Mouse (Mus musculus) small intestine, adult 2 months (tissue): ENCODE results near the gene Esp1. TPM values are rescaled to one million over a fixed set of nuclear protein-coding genes. Genes with fewer than 3 reads are reported as not detected.
"Not testable (repeated sequence)": the region's sequence is repeated elsewhere in the genome, so short reads cannot be mapped to it uniquely, and the experiment has no call there.

Source experiments
- H3K27ac ChIP-seq: fragments of 200-500 bp; 2 replicates; pipeline ENCODE4 v1.5.1; 2012; ENCODE audit warnings: low read depth, low read length, control low read depth, inconsistent platforms; ENCODE audit not compliant: insufficient read depth
- H3K27me3 ChIP-seq: fragments of 200-500 bp; 2 replicates; pipeline ENCODE4 v1.6.1; 2012; ENCODE audit warnings: mild to moderate bottlenecking, moderate library complexity, low read length, inconsistent platforms; ENCODE audit not compliant: control insufficient read depth, insufficient read depth
- H3K36me3 ChIP-seq: fragments of 200-500 bp; 2 replicates; pipeline ENCODE4 v1.6.1; 2012; ENCODE audit warnings: mild to moderate bottlenecking, low read length, control low read depth, inconsistent platforms; ENCODE audit not compliant: control insufficient read depth, insufficient read depth
- H3K4me1 ChIP-seq: fragments of 200-500 bp; 2 replicates; pipeline ENCODE4 v1.6.1; 2012; ENCODE audit warnings: low read length, inconsistent platforms, mixed read lengths; ENCODE audit not compliant: control insufficient read depth, insufficient read depth, insufficient read length
- H3K4me3 ChIP-seq: fragments of 200-500 bp; 2 replicates; pipeline ENCODE4 v1.5.1; 2012; ENCODE audit warnings: low read depth, mild to moderate bottlenecking, control low read depth, inconsistent platforms, low read length, moderate library complexity
- CTCF ChIP-seq: fragments of 200-500 bp; IDR thresholded peaks from 2 replicates; pipeline ENCODE4 v1.5.1; 2012; ENCODE audit warnings: low read depth, mild to moderate bottlenecking, control low read depth, inconsistent platforms, low read length, moderate library complexity, mixed read lengths; ENCODE audit not compliant: insufficient replicate concordance, insufficient read length; ENCODE audit errors: extremely low read depth
- POLR2A ChIP-seq: fragments of 200-500 bp; IDR thresholded peaks from 2 replicates; pipeline ENCODE4 v1.6.1; 2012; ENCODE audit warnings: low read depth, mild to moderate bottlenecking, control low read depth, inconsistent platforms, low read length, moderate library complexity
- WGBS: fragments of 180-500 bp; shearing (Covaris S2); methylation state at CpG from one replicate; pipeline ENCODE4 v1.1.7; 2018; 5-methylcytosine and 5-hydroxymethylcytosine counted together
- polyA plus RNA-seq: library from polyadenylated mRNA; depleted of rRNA; stranded (reverse); fragments of >200 nt; gene quantifications from 2 replicates; pipeline ENCODE4 v1.2.3, GENCODE M21; 2012; rRNA removed

Gene Esp1
- polyA plus RNA-seq, result not detected in 2 replicates

- Histone ChIP-seq H3K4me3 (no peak within 1 kb of the TSS), H3K27ac (no peak within 1 kb of the TSS), H3K36me3 (no peaks in the 10 kb centered on the region), H3K27me3 (no peaks in the 10 kb centered on the region), H3K4me1 (no peaks in the 10 kb centered on the region)
- WGBS, result 77% methylated on average over 2 of the region's 2 CpGs
- TF ChIP-seq POLR2A, result no peak
- TF ChIP-seq CTCF, result no peak
Observed at GRCm38 (mm10) chr17:40726820-40727219, at the start of gene Esp1. Esp1 (plus strand) TSS chr17:40727120.

DNA sequence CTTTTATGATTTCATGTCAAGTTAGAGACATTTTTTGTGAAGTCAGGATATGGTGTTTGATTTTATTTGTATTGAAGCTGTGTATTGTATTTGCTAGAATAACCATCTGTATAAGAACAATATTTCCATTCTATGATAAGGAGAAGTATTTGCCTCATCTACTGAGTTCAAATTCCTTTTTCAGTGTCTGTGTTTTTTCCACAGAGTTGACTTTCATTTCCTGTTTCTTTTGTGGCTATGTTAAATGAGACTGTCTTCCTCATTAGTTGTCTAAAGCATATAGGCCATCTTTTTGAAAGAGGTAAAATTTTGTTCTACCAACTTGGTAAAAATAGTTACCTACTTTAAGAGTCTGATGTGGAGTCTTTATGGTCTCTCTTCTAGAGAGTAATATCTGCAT is 10.6 kb upstream of the Esp1 start:
- no peaks in the 10 kb centered on the region for H3K36me3 ChIP-seq
- no peaks in the 10 kb centered on the region for H3K27me3 ChIP-seq
- H3K4me3 ChIP-seq, result no peak overlapping the region
- H3K27ac ChIP-seq, result no peak overlapping the region
- H3K4me1 ChIP-seq, result no peaks in the 10 kb centered on the region
- TF ChIP-seq CTCF, result no peak
- no peak for TF ChIP-seq POLR2A

- H3K4me3 ChIP-seq, H3K36me3 ChIP-seq, H3K27ac ChIP-seq: not testable (repeated sequence)
Observed at GRCm38 (mm10) chr17:40717055-40717454, 9.9 kb upstream of the Esp1 start.

GRCm38 (mm10) chr17:40731296-40731695 is 4.4 kb downstream of the Esp1 start:
- no peak overlapping the region for H3K27ac ChIP-seq
- H3K27me3 ChIP-seq, result no peaks in the 10 kb centered on the region
- TF ChIP-seq CTCF, result no peak
- TF ChIP-seq POLR2A, result no peak
- no peaks in the 10 kb centered on the region for H3K36me3 ChIP-seq
- 71% methylated on average over 2 of the region's 2 CpGs for WGBS
- H3K4me3 ChIP-seq, result no peak overlapping the region
- H3K4me1 ChIP-seq, result no peaks in the 10 kb centered on the region

More at GRCm38 (mm10) chr17:40717055-40717454, 9.9 kb upstream of the Esp1 start:
- H3K4me1 ChIP-seq, H3K27me3 ChIP-seq: not testable (repeated sequence)

- TF ChIP-seq POLR2A (no peak), CTCF (no peak)
- Histone ChIP-seq H3K4me1 (no peaks in the 10 kb centered on the region), H3K4me3 (no peak overlapping the region), H3K27me3 (no peaks in the 10 kb centered on the region), H3K36me3 (no peaks in the 10 kb centered on the region), H3K27ac (no peak overlapping the region)
- 41% methylated on average over 4 of the region's 4 CpGs for WGBS
Observed at GRCm38 (mm10) chr17:40731724-40732123, 4.8 kb downstream of the Esp1 start.

DNA sequence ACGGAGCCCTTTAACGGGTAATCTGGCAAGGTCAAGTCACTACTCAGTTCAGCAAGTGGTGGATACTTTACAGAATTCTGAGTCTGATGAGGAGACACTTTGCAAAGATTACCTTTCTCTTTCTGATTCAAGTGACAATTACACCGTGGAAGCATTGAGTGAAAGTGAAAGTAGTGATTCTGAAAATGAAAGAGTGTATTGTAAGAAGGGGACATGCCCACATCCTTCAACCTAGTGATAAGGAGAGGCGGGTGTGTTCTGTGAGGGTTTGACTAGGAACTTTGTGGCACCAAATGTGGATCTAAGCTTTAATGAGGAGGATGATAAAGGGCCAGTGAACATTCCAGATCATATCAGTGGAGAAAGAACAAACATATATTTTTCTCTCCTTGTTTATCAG is 36.7 kb downstream of the Esp1 start:
- no peak for TF ChIP-seq POLR2A
- TF ChIP-seq CTCF, result no peak
- H3K27me3 ChIP-seq, result no peaks in the 10 kb centered on the region
- H3K27ac ChIP-seq, result no peak overlapping the region
- H3K4me3 ChIP-seq, result no peak overlapping the region
- no peaks in the 10 kb centered on the region for H3K4me1 ChIP-seq
- 47% methylated on average over 4 of the region's 4 CpGs for WGBS
- no peaks in the 10 kb centered on the region for H3K36me3 ChIP-seq

DNA sequence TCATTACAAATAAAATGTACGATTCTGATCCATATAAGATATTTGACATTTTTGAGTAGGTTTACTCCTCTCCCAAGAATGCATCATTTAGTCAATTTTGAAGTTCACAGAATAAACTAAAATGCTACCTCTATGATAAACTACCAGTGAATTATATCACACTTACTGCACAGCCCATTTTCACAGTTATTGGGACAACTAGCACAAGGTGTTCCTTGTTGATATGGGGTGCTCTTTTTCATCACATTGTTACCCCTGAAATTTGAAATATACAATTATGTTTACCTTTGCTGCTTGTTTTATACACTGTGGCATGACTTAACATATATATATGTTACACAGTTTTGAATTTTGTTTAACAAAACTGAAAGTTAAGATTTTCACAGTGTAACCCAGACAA is 40.2 kb downstream of the Esp1 start:
- H3K27ac ChIP-seq, result no peak overlapping the region
- H3K36me3 ChIP-seq, result no peaks in the 10 kb centered on the region
- TF ChIP-seq CTCF (no peak), POLR2A (no peak)
- H3K27me3 ChIP-seq, result no peaks in the 10 kb centered on the region
- no peak overlapping the region for H3K4me3 ChIP-seq
- 79% methylated on average over 1 of the region's 1 CpGs for WGBS
- H3K4me1 ChIP-seq, result no peaks in the 10 kb centered on the region

Other genes with a start within 250 kb of the Esp1 start
- not detected in 2 replicates for gene Esp8, start 207.1 kb upstream of the Esp1 start, polyA plus RNA-seq
- not detected in 2 replicates for gene Esp6, start 165.6 kb upstream of the Esp1 start, polyA plus RNA-seq
- not detected in 2 replicates for gene Esp4, start 128.5 kb upstream of the Esp1 start, polyA plus RNA-seq
- gene Esp3, start 95.0 kb upstream of the Esp1 start, polyA plus RNA-seq, result not detected in 2 replicates
- not detected in 2 replicates for gene Crisp2, start 79.9 kb downstream of the Esp1 start, polyA plus RNA-seq
- gene Rhag, start 84.0 kb downstream of the Esp1 start, polyA plus RNA-seq, result not detected in 2 replicates
- 7.7 and 13.6 TPM in 2 replicates for gene 9130008F23Rik, start 153.4 kb downstream of the Esp1 start, polyA plus RNA-seq
- not detected in 2 replicates for gene Glyatl3, start 187.2 kb downstream of the Esp1 start, polyA plus RNA-seq
- 2.8 and 4.7 TPM in 2 replicates for gene Mut, start 207.6 kb downstream of the Esp1 start, polyA plus RNA-seq
- 0.19 and 0.22 TPM in 2 replicates for gene Cenpq, start 207.9 kb downstream of the Esp1 start, polyA plus RNA-seq